Mouse (Mus musculus) right cerebral cortex, postnatal 4 days (tissue): Measurements from ENCODE around the gene Rab27a.
"Not testable (repeated sequence)": the region's sequence is repeated elsewhere in the genome, so short reads cannot be mapped to it uniquely, and the experiment has no call there.

Source experiments
- DNase-seq: peaks from one replicate; pipeline ENCODE4 v3.0.0-alpha.2; 2022

Rab27a gene

DNA sequence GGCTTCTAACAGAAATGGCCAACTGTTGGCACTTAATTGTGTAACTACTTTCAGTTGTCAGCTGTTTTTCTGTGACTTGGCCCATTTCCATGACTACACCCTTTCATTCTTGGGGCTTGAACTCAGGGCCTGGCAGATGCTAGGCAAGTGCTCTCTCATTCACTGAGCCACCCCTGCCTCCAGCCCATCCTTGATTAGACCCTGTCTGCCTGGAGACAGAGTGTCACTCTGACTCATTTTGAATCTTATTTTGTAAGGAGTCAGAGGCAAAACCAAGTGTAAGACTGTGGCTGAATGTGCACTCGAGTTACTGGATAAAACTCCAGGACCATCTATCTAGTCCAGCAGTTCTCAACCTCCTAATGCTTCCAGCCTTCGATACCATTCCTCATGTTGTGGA is 3.3 kb downstream of the Rab27a start:
- no peak for DNase-seq

GRCm38 (mm10) chr9:73048927-73049326 is 4.3 kb downstream of the Rab27a start:
- DNase-seq, result no peak

GRCm38 (mm10) chr9:73049833-73050232 is 5.2 kb downstream of the Rab27a start:
- no peak for DNase-seq

- DNase-seq, result no peak
Measured at GRCm38 (mm10) chr9:73050606-73051005, 6.0 kb downstream of the Rab27a start.

GRCm38 (mm10) chr9:73055441-73055911 is 10.8 kb downstream of the Rab27a start:
- no peak for DNase-seq

DNA sequence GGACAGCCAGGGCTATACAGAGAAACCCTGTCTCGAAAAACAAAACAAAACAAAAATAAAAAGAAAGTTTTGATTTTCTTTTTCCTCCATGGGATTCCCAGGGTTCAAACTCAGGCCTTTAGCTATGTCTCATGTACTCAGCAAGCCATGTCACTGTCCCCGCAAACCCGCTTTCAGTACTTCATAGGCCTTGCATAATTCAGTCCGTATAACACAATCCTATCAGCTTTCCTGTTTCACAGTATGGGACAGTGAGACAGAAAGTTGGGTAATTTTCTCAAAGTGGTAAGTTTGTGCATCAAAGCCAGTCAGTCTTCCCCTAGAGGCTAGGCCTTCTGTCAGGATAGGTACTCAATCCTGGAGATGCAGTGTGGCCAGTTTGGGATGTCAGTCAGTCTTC is 14.6 kb downstream of the Rab27a start:
- no peak for DNase-seq

DNA sequence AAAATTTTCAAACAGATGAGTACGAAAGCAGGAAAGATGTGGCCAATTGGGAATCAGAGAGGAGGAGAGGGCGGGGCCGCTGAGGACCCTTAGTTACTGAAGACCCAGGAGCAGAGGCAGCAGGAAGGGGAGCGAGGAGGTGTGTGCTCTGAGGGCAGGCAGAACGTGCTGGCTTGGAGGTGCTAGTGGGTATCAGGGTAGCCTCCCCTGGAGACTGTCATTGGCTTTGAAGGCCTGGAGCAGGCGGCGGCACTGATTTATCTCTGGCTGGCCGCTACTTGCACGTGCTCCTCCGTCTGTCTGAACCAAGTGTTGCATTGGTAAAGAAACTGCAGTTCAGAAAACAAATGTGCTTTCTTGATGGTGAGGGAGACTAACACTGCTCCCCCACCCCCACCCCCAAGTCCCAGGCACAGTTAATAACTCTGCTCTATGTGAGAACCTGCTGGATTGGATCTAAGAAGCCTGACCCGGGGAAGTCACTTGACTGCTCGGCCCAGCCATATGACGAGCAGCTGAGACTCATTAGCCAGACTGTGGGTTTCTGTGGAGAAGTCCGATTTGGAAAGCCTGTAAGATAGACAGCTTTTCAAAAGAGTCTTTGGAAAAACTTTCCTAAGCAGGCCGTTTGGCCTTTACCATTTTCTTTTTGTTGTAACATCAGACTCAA is 19.1 kb downstream of the Rab27a start:
- DNase-seq, result no peak

- DNase-seq, result no peak
Measured at GRCm38 (mm10) chr9:73067086-73067485, 22.4 kb downstream of the Rab27a start.

DNA sequence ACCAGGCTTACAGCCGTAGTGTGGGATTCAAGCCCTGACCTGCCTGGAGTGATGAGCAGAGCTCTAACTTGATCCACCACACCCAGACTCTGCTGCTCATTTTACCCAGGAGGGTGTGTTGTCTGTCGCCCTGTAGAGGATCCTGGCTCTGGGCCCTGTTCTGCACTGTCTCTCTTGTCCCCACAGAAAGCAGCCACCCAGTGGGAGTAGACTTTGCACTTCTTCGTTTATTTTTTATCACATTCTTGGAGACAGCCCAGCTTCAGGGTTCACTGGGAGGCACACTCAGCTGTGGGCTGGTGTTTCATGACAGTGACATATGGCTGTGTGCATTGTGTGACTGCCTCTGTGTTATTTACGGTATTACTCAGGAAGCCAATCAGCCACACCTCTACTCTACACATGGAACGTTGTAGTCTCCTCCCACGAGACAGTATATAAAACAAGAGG is 23.6 kb downstream of the Rab27a start:
- DNase-seq, result no peak

DNA sequence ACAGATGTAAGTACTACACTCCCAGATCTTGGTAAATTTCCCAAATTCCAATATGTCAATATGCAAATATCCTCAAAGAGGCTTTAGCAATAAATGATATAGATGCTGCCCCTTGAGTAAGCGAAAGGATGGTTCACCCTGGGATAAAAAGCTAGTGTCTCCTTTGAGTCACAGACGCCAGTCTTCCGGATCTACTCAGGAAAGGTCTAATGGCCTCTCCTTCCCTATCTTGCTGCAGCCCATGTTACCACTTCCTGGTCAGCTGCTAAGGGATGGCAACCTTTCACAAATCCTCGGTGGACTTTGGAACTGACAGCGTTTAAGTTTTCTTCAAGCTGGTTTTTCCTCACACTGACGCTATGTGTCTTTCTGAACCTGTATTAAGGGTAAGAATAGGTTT is 24.0 kb downstream of the Rab27a start:
- DNase-seq, result no peak

DNA sequence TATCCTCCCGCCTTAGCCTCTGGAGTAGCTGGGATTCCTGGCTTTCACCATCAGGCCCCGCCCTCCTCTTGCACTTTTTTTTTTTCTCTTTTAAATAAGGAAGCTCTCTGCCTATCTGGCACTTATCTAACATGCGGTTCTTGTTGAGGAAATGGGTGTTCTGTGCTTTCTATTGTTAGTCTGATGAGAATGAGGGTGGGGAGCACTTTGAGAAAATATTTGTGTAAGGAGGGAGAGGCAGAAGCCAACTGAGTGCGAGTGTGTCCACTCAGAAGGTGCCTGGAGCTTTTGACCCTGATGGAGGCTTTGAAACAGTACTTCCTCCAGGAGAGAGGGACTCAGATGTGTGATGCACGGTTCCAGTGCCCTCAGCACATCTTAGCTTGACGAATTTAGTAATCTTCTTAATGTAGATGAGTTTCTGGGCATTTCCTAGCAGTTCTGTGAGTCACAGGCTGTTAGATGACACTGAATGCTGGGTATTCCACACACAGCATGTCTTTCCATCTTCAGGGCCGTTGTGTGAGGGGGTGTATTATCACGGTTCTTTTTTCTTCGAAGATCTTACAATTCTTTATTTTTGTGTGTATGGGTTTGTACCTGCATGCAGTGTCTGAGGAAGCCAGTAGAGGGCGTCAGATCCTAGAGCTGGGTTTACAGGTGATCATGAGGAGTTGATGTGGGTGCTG is 26.5 kb downstream of the Rab27a start:
- DNase-seq, result no peak

DNA sequence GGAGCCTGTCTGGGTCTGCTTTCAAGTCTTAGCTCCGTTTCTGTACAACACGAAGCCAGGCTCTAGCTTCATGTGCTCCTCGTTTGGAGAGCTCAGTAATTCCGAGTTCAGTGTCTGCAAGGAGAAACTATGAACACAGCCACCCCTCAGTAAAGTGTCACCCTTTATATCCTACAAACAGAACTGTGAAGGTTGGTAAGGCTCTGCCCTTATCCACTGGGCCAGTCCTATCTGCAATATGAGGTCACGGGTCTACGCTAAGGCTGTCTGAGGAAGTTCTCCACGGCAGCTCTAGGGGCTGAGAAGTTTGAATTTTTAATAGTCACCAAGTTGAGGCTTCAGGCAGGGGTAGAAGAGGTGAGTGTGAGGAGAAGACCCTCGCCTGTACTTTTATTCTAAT is 27.8 kb downstream of the Rab27a start:
- no peak for DNase-seq

- DNase-seq, result no peak
Measured at GRCm38 (mm10) chr9:73073169-73073568, 28.5 kb downstream of the Rab27a start.

GRCm38 (mm10) chr9:73079349-73079748 is 34.7 kb downstream of the Rab27a start:
- DNase-seq, result not testable (repeated sequence)

GRCm38 (mm10) chr9:73079801-73080325 is 35.2 kb downstream of the Rab27a start:
- no peak for DNase-seq

- no peak for DNase-seq
Measured at GRCm38 (mm10) chr9:73082291-73083000, 37.8 kb downstream of the Rab27a start.

GRCm38 (mm10) chr9:73083956-73084355 is 39.3 kb downstream of the Rab27a start:
- no peak for DNase-seq

- no peak for DNase-seq
Measured at GRCm38 (mm10) chr9:73085845-73086244, 41.2 kb downstream of the Rab27a start.

DNA sequence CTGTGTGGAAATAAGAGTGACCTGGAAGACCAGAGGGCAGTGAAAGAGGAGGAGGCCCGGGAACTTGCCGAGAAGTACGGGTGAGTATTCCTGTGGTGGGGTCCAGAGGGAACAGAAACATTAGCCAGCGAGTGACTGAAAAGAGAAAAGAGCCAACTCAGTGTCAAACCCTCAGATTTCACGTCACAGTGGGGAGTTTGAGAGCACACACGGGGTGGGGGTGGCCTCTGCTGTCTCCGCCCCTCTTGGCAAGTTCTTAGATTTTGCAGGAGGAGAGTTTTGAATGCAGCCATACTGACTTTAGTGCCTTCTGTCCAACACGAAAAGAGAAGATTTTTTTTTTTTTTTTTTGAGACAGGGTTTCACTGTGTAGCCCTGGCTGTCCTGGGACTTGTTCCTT is 42.5 kb downstream of the Rab27a start:
- no peak for DNase-seq

DNA sequence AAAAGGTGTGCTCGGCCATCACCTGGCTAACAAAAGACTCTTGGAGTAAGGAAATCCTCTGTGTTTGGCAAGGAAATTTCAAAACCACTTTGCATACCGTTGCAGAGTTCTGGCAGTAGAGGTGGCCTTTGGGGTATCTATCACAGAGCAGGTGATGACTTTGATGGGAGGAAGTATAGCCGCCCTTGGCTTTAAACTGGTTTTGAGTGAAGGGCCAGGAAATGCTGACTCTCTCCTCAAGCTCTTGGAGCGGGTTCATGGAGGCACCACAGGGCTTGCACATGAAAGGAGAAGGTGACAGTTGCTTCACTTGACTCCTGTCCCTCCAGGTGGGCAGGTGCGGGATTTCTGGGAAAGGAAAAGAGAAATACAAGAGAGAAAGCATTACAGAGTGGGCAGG is 42.9 kb downstream of the Rab27a start:
- no peak for DNase-seq

DNA sequence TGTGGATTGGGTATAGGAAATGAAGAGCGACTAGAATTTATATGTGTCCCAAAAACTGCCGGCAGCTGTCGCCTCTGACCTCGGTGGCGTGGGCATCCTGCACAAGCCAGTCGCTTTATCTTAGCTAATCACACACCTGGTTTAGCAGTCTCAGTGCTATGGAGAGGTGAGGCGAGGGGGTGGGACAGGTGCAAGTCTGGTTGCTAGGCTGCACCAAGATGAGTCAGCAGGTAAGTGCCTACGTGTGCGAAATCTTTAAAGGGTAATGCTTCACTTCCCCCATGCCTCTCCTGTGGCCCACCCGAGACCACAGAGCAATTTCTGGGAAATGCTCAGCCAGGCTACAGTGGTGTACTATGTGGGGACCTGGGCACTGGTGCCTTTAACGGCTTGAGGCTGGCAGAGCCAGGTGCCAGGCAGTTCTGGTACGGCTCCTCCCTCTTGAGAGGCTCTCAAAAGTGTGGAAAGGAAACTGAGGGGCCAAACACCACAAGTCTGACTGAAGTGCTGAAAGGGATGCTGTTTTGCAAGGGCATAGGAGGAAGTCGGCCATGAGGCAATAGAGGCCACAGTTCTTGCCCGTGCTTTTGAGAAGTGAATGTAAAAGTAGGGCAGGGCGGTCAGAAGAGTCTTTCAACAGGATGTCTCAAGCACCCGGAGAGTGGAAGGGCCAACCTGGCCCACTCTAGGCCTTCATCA is 44.7 kb downstream of the Rab27a start:
- no peak for DNase-seq

GRCm38 (mm10) chr9:73090121-73090520 is 45.5 kb downstream of the Rab27a start:
- no peak for DNase-seq

DNA sequence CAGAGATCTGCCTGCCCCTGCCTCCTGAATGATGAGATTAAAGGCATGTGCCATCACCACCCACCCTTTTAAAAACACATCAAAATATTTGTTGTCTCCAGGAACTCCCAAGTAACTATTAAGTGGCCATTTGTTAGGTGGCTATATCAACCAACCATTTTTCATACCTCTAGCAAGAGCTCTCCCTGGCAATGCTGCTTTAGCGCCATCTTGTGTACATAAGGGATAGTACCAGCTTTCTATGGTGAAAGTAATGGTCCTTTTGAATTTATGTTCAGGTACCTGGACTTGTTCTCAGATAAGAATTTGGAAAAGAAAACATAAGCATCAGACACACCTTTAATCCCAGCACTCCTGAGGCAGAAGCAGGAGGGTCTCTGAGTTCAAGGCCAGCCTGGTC is 47.1 kb downstream of the Rab27a start:
- DNase-seq, result no peak
